Mouse (Mus musculus) heart, embryonic 12.5 days (tissue): Measurements from ENCODE around the gene Tnfsf8. TPM values are rescaled to one million over a fixed set of nuclear protein-coding genes. Genes with fewer than 3 reads are reported as not detected.

Experiments
- ATAC-seq: fragments of 200-750 bp; cut with Nextera tagmentation; 2 replicates; pipeline ENCODE4 v1.8.0; 2017; ENCODE audit warnings: moderate TSS enrichment, moderate library complexity; ENCODE audit not compliant: insufficient number of reproducible peaks, low FRiP score
- H3K27ac ChIP-seq: fragments of 300-500 bp; sonication (generic); 2 replicates; pipeline ENCODE4 v1.5.1; 2016; ENCODE audit warnings: mild to moderate bottlenecking, moderate library complexity; ENCODE audit not compliant: poor library complexity, severe bottlenecking
- H3K27me3 ChIP-seq: fragments of 300-500 bp; sonication (generic); replicated peaks from 2 replicates; pipeline ENCODE4 v1.6.1; 2016; ENCODE audit warnings: mild to moderate bottlenecking, moderate library complexity
- H3K36me3 ChIP-seq: fragments of 300-500 bp; sonication (generic); 2 replicates; pipeline ENCODE4 v1.6.1; 2016; ENCODE audit warnings: mild to moderate bottlenecking, moderate library complexity
- H3K4me1 ChIP-seq: fragments of 300-500 bp; sonication (generic); replicated peaks from 2 replicates; pipeline ENCODE4 v1.6.1; 2016; ENCODE audit warnings: mild to moderate bottlenecking
- H3K4me2 ChIP-seq: fragments of 300-500 bp; sonication (generic); 2 replicates; pipeline ENCODE4 v1.6.1; 2016; ENCODE audit warnings: mild to moderate bottlenecking, moderate library complexity
- H3K4me3 ChIP-seq: fragments of 300-500 bp; sonication (generic); 2 replicates; pipeline ENCODE4 v1.5.1; 2016; ENCODE audit warnings: mild to moderate bottlenecking
- H3K9ac ChIP-seq: fragments of 300-500 bp; sonication (generic); 2 replicates; pipeline ENCODE4 v1.6.1; 2016; ENCODE audit warnings: mild to moderate bottlenecking, moderate library complexity
- H3K9me3 ChIP-seq: fragments of 300-500 bp; sonication (generic); replicated peaks from 2 replicates; pipeline ENCODE4 v1.6.1; 2016; ENCODE audit warnings: mild to moderate bottlenecking, moderate library complexity
- WGBS: fragments of 180-500 bp; shearing (Covaris S2); methylation state at CpG from one replicate; pipeline ENCODE4 v1.1.7; 2016; 5-methylcytosine and 5-hydroxymethylcytosine counted together
- polyA plus RNA-seq: library from polyadenylated mRNA; unstranded; fragments of >200 nt; fragmentation: Nextera tagmentation; extraction: Ambion mirVana; gene quantifications from 2 replicates; pipeline ENCODE4 v1.2.1, GENCODE M21; 2016

Gene Tnfsf8
- polyA plus RNA-seq: not detected in 2 replicates

DNA sequence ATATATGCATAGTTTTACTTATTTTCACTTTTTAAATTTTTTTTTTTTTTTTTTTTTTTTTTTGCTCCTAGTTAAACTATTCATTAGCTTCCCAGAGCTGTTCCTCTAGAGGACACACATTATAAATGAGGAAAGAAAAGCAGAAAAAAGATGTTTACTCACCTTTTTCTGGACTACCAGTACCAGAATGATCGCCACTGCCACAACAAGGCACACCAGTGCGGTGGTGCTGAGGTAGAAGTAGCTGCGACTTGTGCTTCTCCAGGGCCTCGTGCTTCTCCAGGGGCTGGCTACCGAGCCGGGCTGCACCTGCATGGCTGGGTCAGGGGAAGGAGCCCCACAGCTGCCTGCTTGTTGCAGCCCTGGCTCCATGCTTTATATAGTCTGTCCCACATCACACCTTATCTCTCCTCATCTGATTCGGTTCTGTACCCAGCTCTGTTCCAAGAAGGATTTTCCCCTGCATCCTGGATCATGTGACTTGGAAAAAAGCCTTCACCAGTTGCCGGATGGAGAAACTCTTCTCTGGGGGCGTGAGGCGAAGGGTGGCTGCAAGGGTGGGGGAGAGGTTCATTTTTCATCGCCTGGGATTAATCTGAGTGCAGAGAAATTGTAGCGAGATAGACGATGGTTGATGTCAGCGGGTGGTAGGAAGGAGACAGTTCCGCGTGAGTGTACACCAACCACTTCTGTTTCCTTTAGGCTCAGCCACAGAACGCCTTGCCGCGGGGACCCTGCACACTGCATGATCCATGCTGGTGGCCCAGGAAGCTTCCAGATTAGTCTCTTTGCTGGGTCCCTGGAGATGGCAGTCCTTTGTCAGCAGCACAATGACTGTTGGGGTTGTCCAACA lies at the start of gene Tnfsf8:
TSS of gene Tnfsf8 (minus strand) at position 660 of the 853 bp plus-strand sequence.
- no peaks in the 10 kb centered on the region for H3K4me1 ChIP-seq
- no peak within 1 kb of the TSS for H3K27ac ChIP-seq
- no peaks in the 10 kb centered on the region for H3K36me3 ChIP-seq
- no peak within 1 kb of the TSS for H3K4me2 ChIP-seq
- H3K27me3 ChIP-seq: peaks cover 13% of the 10 kb centered on the region
- no peak within 1 kb of the TSS for H3K9ac ChIP-seq
- no peaks in the 10 kb centered on the region for H3K9me3 ChIP-seq
- H3K4me3 ChIP-seq: no peak within 1 kb of the TSS
- 73% methylated on average over 19 of the region's 19 CpGs for WGBS
- no peak for ATAC-seq

- Histone ChIP-seq H3K4me3 (no peak overlapping the region), H3K27me3 (peaks cover 10% of the 10 kb centered on the region; the same call in 1 of the 2 replicates), H3K4me2 (no peak overlapping the region), H3K9ac (no peak overlapping the region), H3K4me1 (no peaks in the 10 kb centered on the region), H3K27ac (no peak overlapping the region), H3K36me3 (no peaks in the 10 kb centered on the region), H3K9me3 (no peaks in the 10 kb centered on the region)
- WGBS: 87% methylated on average over 1 of the region's 1 CpGs
- no peak for ATAC-seq
These were observed 47.4 kb upstream of the Tnfsf8 start for GRCm38 (mm10) chr4:63908511-63908910.

GRCm38 (mm10) chr4:63907473-63907872 lies 46.3 kb upstream of the Tnfsf8 start:
- H3K27ac ChIP-seq: no peak overlapping the region
- H3K4me3 ChIP-seq: no peak overlapping the region
- peaks cover 16% of the 10 kb centered on the region for H3K27me3 ChIP-seq
- H3K9ac ChIP-seq: no peak overlapping the region
- no peak overlapping the region for H3K4me2 ChIP-seq
- ATAC-seq: no peak
- no peaks in the 10 kb centered on the region for H3K36me3 ChIP-seq
- no peaks in the 10 kb centered on the region for H3K9me3 ChIP-seq
- H3K4me1 ChIP-seq: no peaks in the 10 kb centered on the region

DNA sequence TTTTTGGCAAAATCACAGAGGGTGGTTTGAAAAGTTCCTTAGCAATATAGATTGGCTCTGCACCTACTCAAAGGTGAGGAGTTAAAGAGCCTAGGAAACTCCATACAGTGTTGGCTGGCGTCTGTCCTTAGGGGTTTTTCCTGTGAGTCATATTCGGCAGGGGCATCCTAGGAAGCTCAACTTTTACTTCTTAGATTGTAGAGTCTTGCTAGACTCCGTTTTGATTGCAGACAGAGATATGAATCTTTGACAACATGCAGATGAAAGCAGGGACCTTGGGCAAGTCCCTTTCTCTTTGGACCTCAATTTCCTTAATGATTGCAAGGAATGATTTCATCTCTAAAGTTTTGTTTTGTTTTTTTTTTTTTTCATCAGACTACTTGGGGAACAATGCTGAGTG lies 44.9 kb upstream of the Tnfsf8 start:
- H3K4me3 ChIP-seq: no peak overlapping the region
- no peaks in the 10 kb centered on the region for H3K36me3 ChIP-seq
- H3K9ac ChIP-seq: no peak overlapping the region
- H3K27ac ChIP-seq: no peak overlapping the region
- no peak for ATAC-seq
- peaks cover 29% of the 10 kb centered on the region for H3K27me3 ChIP-seq
- H3K4me2 ChIP-seq: no peak overlapping the region
- H3K4me1 ChIP-seq: no peaks in the 10 kb centered on the region
- no peaks in the 10 kb centered on the region for H3K9me3 ChIP-seq
- 36% methylated on average over 3 of the region's 3 CpGs for WGBS

DNA sequence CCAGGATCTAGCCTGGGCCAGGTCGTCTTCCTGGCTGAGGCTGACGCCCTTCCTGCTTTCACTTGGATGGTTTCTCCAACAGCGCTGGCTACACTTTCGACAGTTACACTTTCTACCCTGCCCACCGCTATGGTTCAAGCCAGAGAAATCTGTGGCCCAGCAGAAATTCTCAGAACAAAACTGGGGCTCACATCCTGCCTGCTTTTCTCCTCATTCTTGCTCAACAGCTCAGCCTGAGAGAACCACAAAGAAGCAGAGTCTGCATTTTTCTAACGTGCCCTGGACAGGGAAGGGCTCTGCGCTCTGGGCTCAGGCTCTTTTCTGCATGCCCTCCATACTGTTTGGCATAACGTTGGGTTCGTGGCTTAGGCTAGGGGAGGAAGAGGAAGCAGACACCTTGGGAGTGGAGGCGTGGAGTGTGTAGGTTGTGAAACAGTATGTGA lies 38.0 kb upstream of the Tnfsf8 start:
- ATAC-seq: no peak
- Histone ChIP-seq H3K4me1 (no peaks in the 10 kb centered on the region), H3K9me3 (no peaks in the 10 kb centered on the region), H3K4me2 (no peak overlapping the region), H3K27ac (no peak overlapping the region), H3K9ac (no peak overlapping the region), H3K36me3 (no peaks in the 10 kb centered on the region), H3K27me3 (peaks cover 50% of the 10 kb centered on the region), H3K4me3 (no peak overlapping the region)
- 77% methylated on average over 10 of the region's 10 CpGs for WGBS

- no peak overlapping the region for H3K4me2 ChIP-seq
These were observed 36.0 kb upstream of the Tnfsf8 start for GRCm38 (mm10) chr4:63897152-63897551.

GRCm38 (mm10) chr4:63886156-63886555 lies 25.0 kb upstream of the Tnfsf8 start:
- ATAC-seq: no peak
- peaks cover 61% of the 10 kb centered on the region for H3K27me3 ChIP-seq

More at GRCm38 (mm10) chr4:63897152-63897551, 36.0 kb upstream of the Tnfsf8 start:
- no peaks in the 10 kb centered on the region for H3K4me1 ChIP-seq
- no peak for ATAC-seq
- H3K27ac ChIP-seq: no peak overlapping the region
- H3K9ac ChIP-seq: no peak overlapping the region
- no peak overlapping the region for H3K4me3 ChIP-seq
- no peaks in the 10 kb centered on the region for H3K36me3 ChIP-seq
- H3K9me3 ChIP-seq: peaks cover 4% of the 10 kb centered on the region; the same call in 1 of the 2 replicates
- H3K27me3 ChIP-seq: peaks cover 43% of the 10 kb centered on the region

DNA sequence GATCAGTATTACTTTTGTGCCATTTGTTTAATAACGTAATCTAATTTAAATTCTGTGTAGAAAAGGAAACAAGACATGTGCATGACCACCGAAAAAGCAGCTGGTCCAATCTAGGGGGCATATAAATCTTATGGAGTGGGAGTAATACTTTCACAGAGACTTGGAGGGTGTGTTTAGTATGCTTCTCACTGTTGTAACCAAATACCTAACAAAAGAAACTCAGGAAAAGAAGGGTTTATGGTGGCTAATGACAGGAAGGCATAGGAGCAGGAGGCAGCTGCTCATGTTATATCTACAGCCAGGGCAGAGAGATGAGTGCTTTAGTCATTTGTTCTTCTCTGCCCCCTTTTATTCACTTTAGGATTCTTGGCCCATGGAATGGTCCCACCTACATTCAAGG lies 15.6 kb upstream of the Tnfsf8 start:
- Histone ChIP-seq H3K4me3 (no peak overlapping the region), H3K27me3 (peaks cover 10% of the 10 kb centered on the region), H3K9ac (no peak overlapping the region), H3K4me2 (no peak overlapping the region), H3K36me3 (no peaks in the 10 kb centered on the region), H3K9me3 (no peaks in the 10 kb centered on the region), H3K4me1 (no peaks in the 10 kb centered on the region), H3K27ac (no peak overlapping the region)
- 75% methylated on average over 2 of the region's 2 CpGs for WGBS
- ATAC-seq: no peak

More at GRCm38 (mm10) chr4:63886156-63886555, 25.0 kb upstream of the Tnfsf8 start:
- Histone ChIP-seq H3K9ac (no peak overlapping the region), H3K4me2 (no peak overlapping the region), H3K4me3 (no peak overlapping the region), H3K36me3 (no peaks in the 10 kb centered on the region), H3K27ac (no peak overlapping the region), H3K4me1 (peaks cover 5% of the 10 kb centered on the region; the same call in 1 of the 2 replicates), H3K9me3 (0 out of 2 replicates have a peak, but pooled peaks cover 3% of the 10 kb centered on the region)
- WGBS: 20% methylated on average over 2 of the region's 2 CpGs

DNA sequence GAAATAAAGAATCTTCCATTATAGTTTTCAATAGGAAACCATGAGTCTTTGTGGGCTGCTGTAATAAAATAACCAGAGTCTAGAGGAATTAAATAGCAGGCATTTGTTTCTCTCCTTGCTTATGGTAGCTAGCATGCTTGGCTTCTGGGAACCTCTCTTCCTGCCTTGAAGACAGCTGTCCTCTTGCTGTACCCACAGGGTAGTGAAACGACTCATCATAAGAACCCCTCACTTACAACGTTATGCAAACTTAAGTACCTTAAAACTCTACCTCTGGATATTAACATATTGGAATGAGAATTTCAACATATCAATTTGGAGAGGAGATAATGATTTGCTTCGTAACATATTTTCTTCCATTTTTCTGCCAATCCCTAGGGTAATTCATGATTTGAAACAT lies 14.3 kb upstream of the Tnfsf8 start:
- Histone ChIP-seq H3K4me1 (no peaks in the 10 kb centered on the region), H3K9ac (no peak overlapping the region), H3K4me2 (no peak overlapping the region), H3K9me3 (no peaks in the 10 kb centered on the region), H3K36me3 (no peaks in the 10 kb centered on the region), H3K27me3 (0 out of 2 replicates have a peak, but pooled peaks cover 3% of the 10 kb centered on the region), H3K27ac (no peak overlapping the region), H3K4me3 (no peak overlapping the region)
- 80% methylated on average over 3 of the region's 3 CpGs for WGBS
- no peak for ATAC-seq

DNA sequence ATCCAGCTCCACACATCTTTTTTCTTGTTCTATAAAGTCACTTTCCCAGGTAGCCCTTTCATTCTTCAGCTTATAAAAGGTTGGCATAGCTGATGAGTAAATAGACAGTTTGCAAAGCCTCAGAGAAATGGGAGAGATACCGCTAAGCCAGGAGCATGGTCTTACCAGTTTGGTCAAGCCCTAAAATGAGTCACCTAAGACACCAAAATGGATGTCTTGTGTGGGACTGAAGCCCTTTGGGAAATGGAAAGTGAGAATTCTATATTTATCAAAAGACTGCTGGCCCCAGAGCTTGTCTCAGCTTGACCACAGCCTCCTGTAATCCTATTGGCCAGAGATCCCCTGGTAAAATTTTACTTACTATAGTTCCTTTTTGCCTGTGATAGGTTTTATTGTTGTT lies 9.5 kb upstream of the Tnfsf8 start:
- no peak overlapping the region for H3K9ac ChIP-seq
- 86% methylated on average over 1 of the region's 1 CpGs for WGBS
- H3K4me3 ChIP-seq: no peak overlapping the region
- no peak for ATAC-seq
- H3K27me3 ChIP-seq: 0 out of 2 replicates have a peak, but pooled peaks cover 3% of the 10 kb centered on the region
- no peaks in the 10 kb centered on the region for H3K9me3 ChIP-seq
- H3K36me3 ChIP-seq: no peaks in the 10 kb centered on the region
- H3K27ac ChIP-seq: no peak overlapping the region
- H3K4me1 ChIP-seq: no peaks in the 10 kb centered on the region
- H3K4me2 ChIP-seq: no peak overlapping the region

- H3K27me3 ChIP-seq: peaks cover 9% of the 10 kb centered on the region; the same call in 1 of the 2 replicates
- H3K9ac ChIP-seq: no peak overlapping the region
- no peaks in the 10 kb centered on the region for H3K9me3 ChIP-seq
- no peak for ATAC-seq
- H3K4me3 ChIP-seq: no peak overlapping the region
- H3K4me2 ChIP-seq: no peak overlapping the region
- no peaks in the 10 kb centered on the region for H3K36me3 ChIP-seq
- no peaks in the 10 kb centered on the region for H3K4me1 ChIP-seq
- 44% methylated on average over 2 of the region's 2 CpGs for WGBS
- H3K27ac ChIP-seq: no peak overlapping the region
These were observed 7.6 kb upstream of the Tnfsf8 start for GRCm38 (mm10) chr4:63868770-63869169.
